Mouse (Mus musculus) myocyte (in vitro differentiated cells): Measurements from ENCODE around the gene Prkaa1. TPM values are rescaled to one million over a fixed set of nuclear protein-coding genes. Genes with fewer than 3 reads are reported as not detected.

Experiments
- H3K27me3 ChIP-seq: one replicate; pipeline ENCODE4 v1.6.1; 2011; ENCODE audit not compliant: control insufficient read depth, insufficient read depth, insufficient read length
- H3K36me3 ChIP-seq: one replicate; pipeline ENCODE4 v1.6.1; 2011; ENCODE audit not compliant: control insufficient read depth, insufficient read depth
- H3K4me2 ChIP-seq: one replicate; pipeline ENCODE4 v1.6.1; 2011; ENCODE audit warnings: low read depth, control low read depth
- H3K4me3 ChIP-seq: one replicate; pipeline ENCODE4 v1.5.1; 2011; ENCODE audit warnings: mild to moderate bottlenecking, control low read depth, moderate library complexity
- H3K79me2 ChIP-seq: one replicate; pipeline ENCODE4 v1.6.1; 2011; ENCODE audit not compliant: control insufficient read depth, insufficient read depth
- H3ac ChIP-seq: one replicate; pipeline ENCODE4 v1.6.1; 2011; ENCODE audit not compliant: control insufficient read depth, insufficient read length
- CEBPB ChIP-seq: IDR thresholded peaks from 2 replicates; pipeline ENCODE4 v1.6.1; 2011; ENCODE audit warnings: mild to moderate bottlenecking, moderate library complexity; ENCODE audit not compliant: poor library complexity, insufficient read depth, severe bottlenecking
- E2F4 ChIP-seq: IDR thresholded peaks from one replicate; pipeline ENCODE4 v1.6.1; 2011; ENCODE audit warnings: mild to moderate bottlenecking, control low read depth, moderate library complexity; ENCODE audit not compliant: insufficient read depth
- MAX ChIP-seq: IDR thresholded peaks from one replicate; pipeline ENCODE4 v1.6.1; 2011; ENCODE audit warnings: low read depth, mild to moderate bottlenecking, control low read depth
- MYOD1 ChIP-seq, 3 experiments: IDR thresholded peaks; one replicate each; pipeline ENCODE4 v1.6.1; 2011; ENCODE audit warnings: control low read depth in 2 of 3, low read depth in 2 of 3, mild to moderate bottlenecking in 2 of 3, moderate library complexity in 1 of 3; ENCODE audit not compliant: insufficient read length in 2 of 3, control insufficient read depth in 1 of 3
- MYOG ChIP-seq, 3 experiments: IDR thresholded peaks; one replicate each; pipeline ENCODE4 v1.6.1; 2011; ENCODE audit warnings: control low read depth in 2 of 3, low read depth in 2 of 3, mild to moderate bottlenecking in 2 of 3; ENCODE audit not compliant: insufficient read length in 2 of 3, control insufficient read depth in 1 of 3, insufficient read depth in 1 of 3
- POLR2A ChIP-seq: IDR thresholded peaks from one replicate; pipeline ENCODE4 v1.6.1; 2011; ENCODE audit warnings: low read depth, mild to moderate bottlenecking, control low read depth, moderate library complexity; ENCODE audit not compliant: insufficient read length
- POLR2AphosphoS2 ChIP-seq: IDR thresholded peaks from one replicate; pipeline ENCODE4 v1.6.1; 2011; ENCODE audit warnings: low read depth, control low read depth; ENCODE audit not compliant: insufficient read length
- REST ChIP-seq: IDR thresholded peaks from one replicate; pipeline ENCODE4 v1.6.1; 2011; ENCODE audit warnings: mild to moderate bottlenecking, control low read depth, moderate library complexity; ENCODE audit not compliant: insufficient read depth, insufficient read length
- SRF ChIP-seq: IDR thresholded peaks from one replicate; pipeline ENCODE4 v1.6.1; 2011; ENCODE audit warnings: low read depth; ENCODE audit not compliant: control insufficient read depth, insufficient read length
- TCF12 ChIP-seq: IDR thresholded peaks from one replicate; pipeline ENCODE4 v1.6.1; 2011; ENCODE audit warnings: mild to moderate bottlenecking, control low read depth; ENCODE audit not compliant: poor library complexity, insufficient read depth, severe bottlenecking
- TCF3 ChIP-seq: IDR thresholded peaks from one replicate; pipeline ENCODE4 v1.6.1; 2011; ENCODE audit warnings: low read depth, control low read depth; ENCODE audit not compliant: insufficient read length
- USF1 ChIP-seq: IDR thresholded peaks from one replicate; pipeline ENCODE4 v1.6.1; 2011; ENCODE audit warnings: low read depth, mild to moderate bottlenecking, control low read depth, moderate library complexity
- polyA plus RNA-seq: library from polyadenylated mRNA; unstranded; fragments of >200 nt; fragmentation: generic; extraction: Trizol; gene quantifications from one replicate; pipeline ENCODE4 v1.2.1, GENCODE M21; 2012; ENCODE audit warnings: missing spikeins

Gene Prkaa1
- polyA plus RNA-seq, 1 experiment: 14.9 TPM

- H3K27me3 ChIP-seq: no peaks in the 10 kb centered on the region
- H3K4me3 ChIP-seq: no peak overlapping the region
- TF ChIP-seq E2F4 (no peak), SRF (no peak), POLR2A (no peak), USF1 (no peak), CEBPB (no peak), MYOG (IDR thresholded peaks at IDR 0.05; ENCODE audit: control insufficient read depth in 1 of 3, insufficient read depth in 1 of 3, insufficient read length in 2 of 3, low read depth in 2 of 3) (no peak), REST (no peak), POLR2AphosphoS2 (no peak)
- H3K36me3 ChIP-seq: no peaks in the 10 kb centered on the region
- no peak overlapping the region for H3ac ChIP-seq
- H3K4me2 ChIP-seq: no peak overlapping the region
- H3K79me2 ChIP-seq: peaks cover 8% of the 10 kb centered on the region
Measured at GRCm38 (mm10) chr15:5139863-5140262, 3.8 kb upstream of the Prkaa1 start.

GRCm38 (mm10) chr15:5140357-5140756, 3.3 kb upstream of the Prkaa1 start:
- peaks cover 13% of the 10 kb centered on the region for H3K79me2 ChIP-seq
- H3K4me3 ChIP-seq: no peak overlapping the region
- no peaks in the 10 kb centered on the region for H3K36me3 ChIP-seq
- H3ac ChIP-seq: no peak overlapping the region
- no peaks in the 10 kb centered on the region for H3K27me3 ChIP-seq
- no peak overlapping the region for H3K4me2 ChIP-seq
- no peak for TF ChIP-seq TCF3
- no peak for TF ChIP-seq MYOG (IDR thresholded peaks at IDR 0.05; ENCODE audit: control insufficient read depth in 1 of 3, insufficient read depth in 1 of 3, insufficient read length in 2 of 3, low read depth in 2 of 3)
- TF ChIP-seq MAX: no peak
- TF ChIP-seq POLR2A: no peak
- TF ChIP-seq USF1: no peak
- no peak for TF ChIP-seq SRF
- TF ChIP-seq E2F4: no peak
- TF ChIP-seq POLR2AphosphoS2: no peak

GRCm38 (mm10) chr15:5142047-5142446, 1.6 kb upstream of the Prkaa1 start:
- Histone ChIP-seq H3K4me3 (no peak overlapping the region), H3K4me2 (no peak overlapping the region), H3K27me3 (no peaks in the 10 kb centered on the region), H3K79me2 (peaks cover 30% of the 10 kb centered on the region), H3K36me3 (no peaks in the 10 kb centered on the region), H3ac (no peak overlapping the region)
- no peak for TF ChIP-seq POLR2AphosphoS2
- TF ChIP-seq USF1: peak; percentile 39

- Histone ChIP-seq H3K4me3 (peak overlapping the region; percentile 53), H3K36me3 (no peaks in the 10 kb centered on the region), H3ac (no peak overlapping the region), H3K79me2 (peaks cover 37% of the 10 kb centered on the region), H3K27me3 (no peaks in the 10 kb centered on the region), H3K4me2 (peak overlapping the region; percentile 71)
- TF ChIP-seq TCF12 (no peak), REST (no peak), POLR2A (no peak), USF1 (no peak), MYOD1 (IDR thresholded peaks at IDR 0.05; ENCODE audit: control insufficient read depth in 1 of 3, insufficient read length in 2 of 3, low read depth in 2 of 3) (no peak), SRF (no peak), MYOG (IDR thresholded peaks at IDR 0.05; ENCODE audit: control insufficient read depth in 1 of 3, insufficient read depth in 1 of 3, insufficient read length in 2 of 3, low read depth in 2 of 3) (no peak), CEBPB (no peak), E2F4 (no peak), MAX (no peak), POLR2AphosphoS2 (no peak), TCF3 (no peak)
Measured at GRCm38 (mm10) chr15:5142714-5143113, 947 bp upstream of the Prkaa1 start.

GRCm38 (mm10) chr15:5144021-5144778, 539 bp downstream of the Prkaa1 start:
- peak overlapping the region; percentile 70 for H3ac ChIP-seq
- TF ChIP-seq TCF12 (no peak), POLR2AphosphoS2 (no peak), MYOD1 (IDR thresholded peaks at IDR 0.05; ENCODE audit: control insufficient read depth in 1 of 3, insufficient read length in 2 of 3, low read depth in 2 of 3) (peak in 1 of 3 experiments; percentile 1), REST (no peak), MYOG (IDR thresholded peaks at IDR 0.05; ENCODE audit: control insufficient read depth in 1 of 3, insufficient read depth in 1 of 3, insufficient read length in 2 of 3, low read depth in 2 of 3) (no peak)

More at GRCm38 (mm10) chr15:5144021-5144778, 539 bp downstream of the Prkaa1 start:
- Histone ChIP-seq H3K36me3 (no peaks in the 10 kb centered on the region), H3K27me3 (no peaks in the 10 kb centered on the region), H3K4me2 (peak overlapping the region; percentile 95), H3K4me3 (peak overlapping the region; percentile 53), H3K79me2 (peaks cover 52% of the 10 kb centered on the region)
